Mouse (Mus musculus) MEL (cell line): ENCODE results near the gene Hoxd8. TPM values are rescaled to one million over a fixed set of nuclear protein-coding genes. Genes with fewer than 3 reads are reported as not detected.

Source experiments
- DNase-seq: peaks from one replicate; pipeline ENCODE4 v3.0.0; 2011; ENCODE audit warnings: low read depth, low spot score
- H3K27ac ChIP-seq: 2 replicates; pipeline ENCODE4 v1.5.1; 2012; ENCODE audit warnings: low read depth, mild to moderate bottlenecking, control low read depth, low read length, moderate library complexity; ENCODE audit not compliant: control insufficient read depth
- H3K27me3 ChIP-seq, 2 experiments: fragments of 150-350 bp in 1 of 2; sonication (generic) in 1 of 2; 2 replicates each; pipeline ENCODE4 v1.6.1; 2012; ENCODE audit warnings: low read length in 2 of 2, mild to moderate bottlenecking in 2 of 2, improper control_type of control experiment in 1 of 2, moderate library complexity in 1 of 2; ENCODE audit not compliant: insufficient read depth in 2 of 2, control insufficient read depth in 1 of 2
- H3K36me3 ChIP-seq, 2 experiments: 2 replicates each; pipeline ENCODE4 v1.6.1; 2012 to 2014; ENCODE audit warnings: low read length in 2 of 2, improper control_type of control experiment in 1 of 2, inconsistent platforms in 1 of 2, mild to moderate bottlenecking in 1 of 2; ENCODE audit not compliant: insufficient read depth in 2 of 2, control insufficient read depth in 1 of 2
- H3K4me1 ChIP-seq, 2 experiments: fragments of 150-350 bp in 1 of 2; sonication (generic) in 1 of 2; 2 replicates each; pipeline ENCODE4 v1.6.1; 2012; ENCODE audit warnings: low read length in 2 of 2, improper control_type of control experiment in 1 of 2, mild to moderate bottlenecking in 1 of 2; ENCODE audit not compliant: insufficient read depth in 2 of 2, control insufficient read depth in 1 of 2
- H3K4me3 ChIP-seq, 2 experiments: fragments of 150-350 bp in 1 of 2; sonication (generic) in 1 of 2; 2 replicates each; pipeline ENCODE4 v1.5.1; 2012; ENCODE audit warnings: low read depth in 2 of 2, low read length in 2 of 2, mild to moderate bottlenecking in 2 of 2, moderate library complexity in 2 of 2, control low read depth in 1 of 2, improper control_type of control experiment in 1 of 2; ENCODE audit not compliant: control insufficient read depth in 1 of 2, insufficient read depth in 1 of 2
- H3K79me2 ChIP-seq: 2 replicates; pipeline ENCODE4 v1.6.1; 2012; ENCODE audit warnings: mild to moderate bottlenecking, low read length, moderate library complexity; ENCODE audit not compliant: control insufficient read depth, poor library complexity, insufficient read depth
- H3K9ac ChIP-seq: 2 replicates; pipeline ENCODE4 v1.6.1; 2012; ENCODE audit warnings: low read depth, mild to moderate bottlenecking, control low read depth, low read length, moderate library complexity; ENCODE audit not compliant: control insufficient read depth, poor library complexity, severe bottlenecking
- H3K9me3 ChIP-seq: fragments of 150-350 bp; sonication (generic); replicated peaks from 2 replicates; pipeline ENCODE4 v1.6.1; 2012; ENCODE audit warnings: mild to moderate bottlenecking, low read length, improper control_type of control experiment, moderate library complexity; ENCODE audit not compliant: insufficient read depth
- CHD1 ChIP-seq: IDR thresholded peaks from 2 replicates; pipeline ENCODE4 v1.6.1; 2012; ENCODE audit warnings: low read depth, mild to moderate bottlenecking, inconsistent platforms, low read length, improper control_type of control experiment
- GABPA ChIP-seq: IDR thresholded peaks from 2 replicates; pipeline ENCODE4 v1.6.1; 2012; ENCODE audit warnings: low read depth, mild to moderate bottlenecking, inconsistent platforms, low read length, improper control_type of control experiment, moderate library complexity
- HCFC1 ChIP-seq: IDR thresholded peaks from 2 replicates; pipeline ENCODE4 v1.6.1; 2012; ENCODE audit warnings: low read depth, mild to moderate bottlenecking, inconsistent platforms, low read length, improper control_type of control experiment, moderate library complexity
- JUND ChIP-seq: IDR thresholded peaks from 2 replicates; pipeline ENCODE4 v1.6.1; 2011; ENCODE audit warnings: low read depth, mild to moderate bottlenecking, improper control_type of control experiment, low read length
- KAT2A ChIP-seq: conservative IDR thresholded peaks from 2 replicates; pipeline ENCODE4 v1.6.1; 2012; ENCODE audit warnings: low read depth, low read length, improper control_type of control experiment, inconsistent platforms
- MAX ChIP-seq: IDR thresholded peaks from 2 replicates; pipeline ENCODE4 v1.6.1; 2011; ENCODE audit warnings: low read length, improper control_type of control experiment
- MXI1 ChIP-seq: IDR thresholded peaks from 2 replicates; pipeline ENCODE4 v1.6.1; 2011; ENCODE audit warnings: mild to moderate bottlenecking, low read depth, low read length, improper control_type of control experiment
- MYB ChIP-seq: IDR thresholded peaks from 2 replicates; pipeline ENCODE4 v1.6.1; 2011; ENCODE audit warnings: mild to moderate bottlenecking, low read depth, low read length, improper control_type of control experiment
- NELFE ChIP-seq: IDR thresholded peaks from 2 replicates; pipeline ENCODE4 v1.6.1; 2011; ENCODE audit warnings: low read depth, low read length, improper control_type of control experiment
- NRF1 ChIP-seq: IDR thresholded peaks from 2 replicates; pipeline ENCODE4 v1.6.1; 2014; ENCODE audit warnings: low read depth, mild to moderate bottlenecking, inconsistent platforms, low read length, improper control_type of control experiment, moderate library complexity; ENCODE audit not compliant: poor library complexity, insufficient read depth, severe bottlenecking
- POLR2A ChIP-seq, 2 experiments: IDR thresholded peaks; 2 replicates each; pipeline ENCODE4 v1.6.1; 2011 to 2012; ENCODE audit warnings: low read length in 2 of 2, mild to moderate bottlenecking in 2 of 2, control low read depth in 1 of 2, improper control_type of control experiment in 1 of 2, low read depth in 1 of 2, moderate library complexity in 1 of 2; ENCODE audit not compliant: control insufficient read depth in 1 of 2, insufficient read depth in 1 of 2, poor library complexity in 1 of 2
- POLR2AphosphoS2 ChIP-seq: IDR thresholded peaks from 2 replicates; pipeline ENCODE4 v1.6.1; 2011; ENCODE audit warnings: low read length, improper control_type of control experiment
- SMC3 ChIP-seq: IDR thresholded peaks from 2 replicates; pipeline ENCODE4 v1.6.1; 2011; ENCODE audit warnings: low read depth, low read length, improper control_type of control experiment
- TBP ChIP-seq: IDR thresholded peaks from 2 replicates; pipeline ENCODE4 v1.8.0; 2011; ENCODE audit warnings: low read depth, low read length, improper control_type of control experiment
- polyA plus RNA-seq, 2 experiments: library from polyadenylated mRNA; stranded (reverse) in 1 of 2; unstranded in 1 of 2; fragments of >175 nt in 1 of 2; fragments of >200 nt in 1 of 2; gene quantifications; 2 replicates each; pipeline versions ENCODE4 v1.2.1 to v1.2.4; 2012; ENCODE audit warnings: low replicate concordance in 2 of 2, low read depth in 1 of 2; ENCODE audit not compliant: insufficient read length in 2 of 2, insufficient read depth in 1 of 2, missing spikeins in 1 of 2
- total RNA-seq: library from RNA; depleted of rRNA; stranded (reverse); fragments of 300-350 nt; gene quantifications from 2 replicates; pipeline ENCODE4 v1.2.3, GENCODE M21; 2012

Hoxd8 gene
- total and polyA plus RNA-seq, 3 experiments = 4.7 to 7.4 TPM; not detected in 1

- Histone ChIP-seq H3K79me2 (no peaks in the 10 kb centered on the region), H3K27ac (no peak overlapping the region), H3K4me3 (no peak overlapping the region), H3K27me3 (peaks cover 0 to 2% of the 10 kb centered on the region in 2 experiments; a peak in 3 of 4 replicates), H3K36me3 (no peaks in the 10 kb centered on the region), H3K9me3 (no peaks in the 10 kb centered on the region), H3K9ac (no peak overlapping the region), H3K4me1 (no peaks in the 10 kb centered on the region)
- TF ChIP-seq JUND = no peak
- no peak for TF ChIP-seq POLR2A (IDR thresholded peaks at IDR 0.05; ENCODE audit: control insufficient read depth in 1 of 2, insufficient read depth in 1 of 2, low read depth in 1 of 2, low read length in 2 of 2, poor library complexity in 1 of 2)
- no peak for DNase-seq
These were observed 23.4 kb downstream of the Hoxd8 start for GRCm38 (mm10) chr2:74727640-74728302.

- Histone ChIP-seq H3K4me3 (no peak overlapping the region), H3K9ac (no peak overlapping the region), H3K27ac (no peak overlapping the region), H3K9me3 (no peaks in the 10 kb centered on the region), H3K27me3 (peaks cover 0 to 2% of the 10 kb centered on the region in 2 experiments; a peak in 3 of 4 replicates)
- DNase-seq = no peak
- TF ChIP-seq SMC3 = no peak
- TF ChIP-seq MXI1 = no peak
- TF ChIP-seq MAX = no peak
- no peak for TF ChIP-seq MYB
- TF ChIP-seq KAT2A = no peak
- TF ChIP-seq POLR2AphosphoS2 = no peak
- TF ChIP-seq NELFE = no peak
- TF ChIP-seq NRF1 = no peak
- TF ChIP-seq CHD1 = no peak
- no peak for TF ChIP-seq GABPA
- TF ChIP-seq, all 39 proteins: peak for 0
- Histone ChIP-seq H3K4me1 (no peaks in the 10 kb centered on the region), H3K79me2 (no peaks in the 10 kb centered on the region), H3K36me3 (no peaks in the 10 kb centered on the region)
These were observed 23.9 kb downstream of the Hoxd8 start for GRCm38 (mm10) chr2:74728303-74728680.

DNA sequence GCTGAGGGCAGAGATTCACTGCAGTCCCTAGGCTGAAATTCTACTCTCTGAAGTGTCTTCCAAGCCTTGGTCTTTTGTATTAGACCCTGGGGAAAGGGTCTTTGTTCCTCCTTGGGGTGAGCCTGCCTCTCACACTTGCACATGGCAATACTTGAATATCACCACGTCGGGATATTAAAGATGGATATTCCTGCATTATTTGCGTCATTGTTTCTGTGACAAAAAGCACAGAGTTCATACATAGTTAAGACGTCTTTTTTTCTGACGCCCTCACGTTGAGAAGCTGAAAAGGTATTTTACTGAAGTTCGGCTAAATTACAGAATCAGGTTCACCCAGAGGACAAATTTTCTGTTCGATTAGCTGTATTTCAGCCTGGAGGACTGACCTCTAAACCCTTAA lies 25.9 kb downstream of the Hoxd8 start:
- H3K27ac ChIP-seq = no peak overlapping the region
- TF ChIP-seq TBP (no peak), HCFC1 (no peak)

More for the DNA sequence above, 25.9 kb downstream of the Hoxd8 start:
- H3K9ac ChIP-seq = no peak overlapping the region
- H3K36me3 ChIP-seq = no peaks in the 10 kb centered on the region
- no peaks in the 10 kb centered on the region for H3K79me2 ChIP-seq
- no peak overlapping the region for H3K4me3 ChIP-seq
- DNase-seq = no peak
- H3K9me3 ChIP-seq = no peaks in the 10 kb centered on the region
- H3K27me3 ChIP-seq = peaks cover 0 to 2% of the 10 kb centered on the region in 2 experiments; a peak in 2 of 4 replicates
- H3K4me1 ChIP-seq = no peaks in the 10 kb centered on the region
